Mouse (Mus musculus): ENCODE results near the gene Bach1.

Bach1 gene

DNA sequence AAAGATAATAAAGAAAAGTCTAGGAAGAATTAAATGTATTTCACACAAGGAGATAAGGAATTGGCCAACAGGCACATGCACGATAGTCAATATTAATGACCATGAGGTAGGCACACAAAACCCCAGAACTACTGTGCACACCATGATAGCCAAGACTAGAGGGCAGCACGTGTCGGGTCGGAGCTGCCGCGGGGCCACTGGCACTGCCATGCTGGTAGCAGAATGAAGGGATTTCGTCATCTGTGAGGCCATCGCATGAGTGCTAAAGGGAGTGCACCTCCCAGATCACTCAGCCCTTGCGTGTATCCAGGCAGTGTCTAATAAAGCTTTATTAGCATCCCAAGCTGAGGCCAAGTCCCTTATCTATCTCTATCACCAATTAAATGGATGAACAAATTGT is 11.2 kb downstream of the Bach1 start:
- intact Hi-C loops (cut with DNase I): no loop called here

GRCm38 (mm10) chr16:87711961-87712360 is 13.2 kb downstream of the Bach1 start:
- intact Hi-C loops (cut with DNase I): no loop called here

DNA sequence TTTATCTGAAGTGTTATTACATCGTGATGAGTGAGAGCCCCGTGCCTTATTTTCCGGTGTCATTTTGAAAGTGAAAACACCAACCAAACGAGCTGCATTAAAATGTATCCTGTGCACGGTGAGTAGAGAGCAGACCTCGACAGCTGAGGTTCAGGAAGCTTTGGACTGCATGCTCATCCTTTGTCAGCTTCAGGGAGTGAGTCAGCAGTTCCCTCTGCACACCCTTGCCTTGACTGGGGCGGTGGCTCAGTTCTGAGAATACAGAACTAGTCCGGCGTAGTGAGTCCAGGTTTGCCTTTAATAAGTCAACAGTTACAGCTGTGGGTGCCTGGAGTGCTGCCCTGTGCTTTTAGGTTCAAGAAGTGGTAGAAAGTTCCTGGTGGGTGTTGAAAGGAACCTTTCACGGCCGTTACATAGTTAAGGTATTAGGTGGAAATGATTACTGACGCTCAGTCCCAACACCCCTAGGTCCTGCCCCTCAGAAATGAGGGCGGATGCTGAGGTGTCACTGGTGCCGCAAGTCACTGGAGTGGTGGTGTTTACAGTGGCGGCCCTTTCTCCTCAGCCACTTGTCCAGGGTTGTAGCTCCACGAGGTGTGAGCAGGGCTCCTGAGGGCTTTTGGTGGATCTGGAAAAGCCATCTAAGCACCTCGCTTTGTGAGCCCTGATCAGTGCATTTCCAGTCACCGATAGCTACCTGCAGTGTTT is 14.4 kb downstream of the Bach1 start:
- intact Hi-C loops (cut with DNase I): no loop called here

GRCm38 (mm10) chr16:87714550-87714949 is 15.8 kb downstream of the Bach1 start:
- intact Hi-C loops (cut with DNase I): no loop called here

- intact Hi-C loops (cut with DNase I): no loop called here
These were observed 16.5 kb downstream of the Bach1 start for GRCm38 (mm10) chr16:87715221-87715620.

- intact Hi-C loops (cut with DNase I): no loop called here
These were observed 17.5 kb downstream of the Bach1 start for GRCm38 (mm10) chr16:87716269-87716668.

GRCm38 (mm10) chr16:87717046-87717660 is 18.4 kb downstream of the Bach1 start:
- intact Hi-C loops (cut with DNase I): no loop called here

DNA sequence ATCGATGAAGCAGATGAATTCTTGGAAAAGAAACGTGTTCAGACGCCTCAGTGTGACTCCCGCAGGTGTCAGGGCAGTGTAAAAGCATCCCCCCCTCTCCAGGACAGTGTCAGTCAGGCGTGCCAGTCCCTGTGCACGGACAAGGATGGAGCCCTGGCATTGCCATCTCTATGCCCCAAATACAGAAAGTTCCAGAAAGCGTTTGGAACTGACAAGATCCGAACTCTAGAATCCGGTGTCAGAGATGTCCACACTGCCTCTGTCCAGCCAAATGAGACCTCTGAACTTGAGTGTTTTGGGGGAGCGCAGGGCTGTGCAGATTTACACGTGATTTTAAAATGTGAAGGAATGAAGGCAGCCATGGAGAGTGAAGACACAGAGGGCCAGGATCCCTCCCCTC is 20.3 kb downstream of the Bach1 start:
- intact Hi-C loops (cut with DNase I): no loop called here

DNA sequence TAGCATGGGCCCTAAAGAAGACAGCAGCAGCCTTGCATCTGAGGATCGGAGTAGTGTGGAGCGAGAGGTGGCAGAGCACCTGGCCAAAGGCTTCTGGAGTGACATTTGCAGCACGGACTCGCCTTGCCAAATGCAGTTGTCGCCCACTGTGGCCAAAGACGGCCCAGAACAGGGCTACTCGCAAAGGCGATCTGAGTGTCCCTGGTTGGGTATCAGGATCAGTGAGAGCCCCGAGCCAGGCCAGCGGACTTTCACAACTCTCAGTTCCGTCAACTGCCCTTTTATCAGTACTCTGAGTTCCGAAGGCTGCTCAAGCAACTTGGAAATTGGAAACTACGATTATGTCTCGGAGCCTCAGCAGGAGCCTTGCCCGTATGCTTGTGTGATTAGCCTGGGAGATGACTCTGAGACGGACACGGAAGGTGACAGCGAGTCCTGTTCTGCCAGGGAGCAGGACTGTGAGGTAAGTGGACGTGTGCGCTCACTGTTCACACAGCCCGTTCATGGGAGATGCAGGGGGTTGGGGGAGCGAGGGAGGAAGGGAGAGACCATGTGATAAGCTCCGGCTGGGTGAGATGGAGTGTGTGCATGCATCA is 21.0 kb downstream of the Bach1 start:
- intact Hi-C loops (cut with DNase I): no loop called here

- intact Hi-C loops (cut with DNase I): no loop called here
These were observed 22.2 kb downstream of the Bach1 start for GRCm38 (mm10) chr16:87720851-87721409.

DNA sequence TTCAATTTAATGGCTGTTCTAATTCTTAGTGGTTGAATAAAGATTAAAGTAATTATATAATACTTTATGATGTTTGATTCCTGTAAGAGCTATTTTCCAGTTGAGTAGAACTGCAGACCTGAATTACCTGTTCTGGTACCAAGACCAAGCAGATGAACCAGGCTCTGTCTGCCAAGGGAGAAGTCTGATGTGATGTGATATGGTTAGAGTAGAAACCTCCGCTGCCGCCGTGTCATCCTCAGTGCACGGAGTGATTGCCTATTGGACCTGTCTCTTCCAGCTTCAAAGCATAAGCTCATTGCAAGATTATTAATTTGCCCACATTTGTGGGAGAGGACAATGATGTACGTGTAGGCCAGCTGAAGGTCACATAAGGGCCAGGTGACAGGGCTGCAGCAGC is 24.1 kb downstream of the Bach1 start:
- intact Hi-C loops (cut with DNase I): no loop called here

GRCm38 (mm10) chr16:87723479-87723878 is 24.7 kb downstream of the Bach1 start:
- intact Hi-C loops (cut with DNase I): no loop called here

DNA sequence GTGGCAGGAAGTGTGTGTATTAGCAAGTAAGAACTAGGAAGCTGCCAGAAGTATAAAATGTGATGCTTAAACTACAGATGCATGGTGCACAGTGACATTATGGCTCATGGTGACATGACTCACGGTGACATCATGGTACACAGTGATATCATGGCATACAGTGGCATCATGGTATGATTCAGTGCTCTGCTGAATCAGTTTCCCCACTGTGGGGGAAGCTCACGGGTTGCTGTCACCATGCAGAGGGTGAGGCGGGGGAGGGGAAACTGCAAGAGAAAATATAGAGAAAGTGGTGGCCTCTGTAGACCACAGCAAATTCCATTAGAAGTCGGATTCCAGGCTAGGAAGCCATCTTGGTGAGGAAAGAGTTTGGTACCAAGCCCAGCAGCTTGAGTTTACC is 26.1 kb downstream of the Bach1 start:
- intact Hi-C loops (cut with DNase I): no loop called here

DNA sequence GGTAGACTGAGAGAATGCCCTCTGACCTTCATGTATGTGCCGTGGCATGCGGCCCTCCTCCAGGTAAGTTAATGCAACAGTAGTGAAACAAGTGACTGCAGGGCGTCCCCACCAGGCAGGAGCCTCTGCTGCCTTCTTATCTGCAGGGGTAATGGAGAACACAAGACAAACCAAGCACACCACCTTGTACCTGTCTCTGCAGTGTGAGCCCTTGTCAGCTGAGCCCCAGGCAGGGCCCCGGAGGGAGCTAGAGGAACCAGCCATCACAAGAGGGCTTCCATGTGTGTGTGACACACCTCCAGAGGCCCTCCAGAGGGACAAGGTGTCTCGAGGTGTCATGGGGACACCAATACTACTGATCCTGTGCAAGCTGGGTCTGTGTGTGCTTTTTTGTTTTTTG is 26.5 kb downstream of the Bach1 start:
- intact Hi-C loops (cut with DNase I): no loop called here

- intact Hi-C loops (cut with DNase I): no loop called here
These were observed 27.2 kb downstream of the Bach1 start for GRCm38 (mm10) chr16:87725963-87726362.

DNA sequence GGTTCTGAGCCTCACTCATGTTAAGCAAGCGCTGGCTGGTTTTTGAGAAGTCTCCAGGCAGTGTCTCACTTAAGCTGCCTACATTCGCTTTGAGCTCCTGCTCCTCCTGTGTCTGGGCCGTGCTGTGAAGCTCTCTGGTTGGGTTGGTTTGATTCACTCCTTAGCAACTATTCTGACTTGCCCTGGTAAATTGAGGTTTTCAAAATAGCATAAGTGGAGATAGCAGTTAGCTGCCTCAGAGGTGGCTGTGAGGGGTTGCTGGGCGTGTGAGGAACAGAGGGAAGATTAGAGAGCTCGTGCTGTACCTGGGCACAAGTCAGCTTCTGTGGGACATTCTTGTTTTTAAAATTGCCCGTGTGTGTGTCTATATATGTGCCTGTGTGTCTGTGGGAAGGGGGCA is 27.6 kb downstream of the Bach1 start:
- intact Hi-C loops (cut with DNase I): no loop called here

DNA sequence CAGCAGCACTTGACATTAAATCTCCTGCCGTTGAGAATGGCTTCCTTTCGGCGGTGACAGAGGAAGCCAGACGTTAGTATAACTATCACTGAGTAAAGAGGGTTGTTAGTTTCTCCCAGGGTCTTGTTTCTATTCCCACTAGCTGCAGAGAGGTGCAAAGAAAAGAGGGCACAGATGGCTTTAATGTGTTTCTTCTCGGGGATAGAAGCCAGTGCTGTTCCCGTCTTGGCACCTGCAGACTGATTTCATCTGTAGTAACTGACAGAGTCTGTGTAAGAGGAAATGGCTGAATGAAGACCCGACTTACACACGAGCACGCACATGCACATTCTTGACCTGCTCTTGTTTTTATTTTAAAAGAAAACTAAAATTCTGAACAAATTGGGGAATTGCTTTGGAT is 28.5 kb downstream of the Bach1 start:
- intact Hi-C loops (cut with DNase I): no loop called here

- intact Hi-C loops (cut with DNase I): no loop called here
These were observed 29.2 kb downstream of the Bach1 start for GRCm38 (mm10) chr16:87727918-87728317.

DNA sequence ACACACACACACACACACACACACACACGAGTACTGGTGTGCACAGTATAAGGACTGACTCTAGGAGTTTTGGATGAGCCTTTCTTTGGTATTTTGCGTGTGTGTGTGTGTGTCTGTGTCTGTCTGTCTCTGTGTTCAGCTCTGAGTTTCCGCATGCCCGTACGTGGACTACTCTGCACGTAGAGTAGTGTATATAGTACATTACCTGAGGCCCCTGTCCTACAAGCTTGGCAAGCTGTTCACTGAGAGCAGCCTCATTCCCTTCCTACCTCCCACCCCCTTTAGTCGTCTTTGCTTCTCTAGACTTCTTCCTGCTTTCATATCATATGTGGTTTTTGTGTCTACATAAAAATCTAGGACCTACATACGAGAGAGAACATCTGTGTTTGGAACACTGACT is 30.0 kb downstream of the Bach1 start:
- intact Hi-C loops (cut with DNase I): no loop called here

GRCm38 (mm10) chr16:87729469-87729868 is 30.7 kb downstream of the Bach1 start:
- intact Hi-C loops (cut with DNase I): no loop called here

- intact Hi-C loops (cut with DNase I): no loop called here
These were observed 36.2 kb downstream of the Bach1 start for GRCm38 (mm10) chr16:87734868-87735381.

GRCm38 (mm10) chr16:87736106-87736505 is 37.4 kb downstream of the Bach1 start:
- intact Hi-C loops (cut with DNase I): no loop called here

Data from adrenal gland (tissue).